Mouse (Mus musculus): Measurements from ENCODE around the gene Tbx1.

DNA sequence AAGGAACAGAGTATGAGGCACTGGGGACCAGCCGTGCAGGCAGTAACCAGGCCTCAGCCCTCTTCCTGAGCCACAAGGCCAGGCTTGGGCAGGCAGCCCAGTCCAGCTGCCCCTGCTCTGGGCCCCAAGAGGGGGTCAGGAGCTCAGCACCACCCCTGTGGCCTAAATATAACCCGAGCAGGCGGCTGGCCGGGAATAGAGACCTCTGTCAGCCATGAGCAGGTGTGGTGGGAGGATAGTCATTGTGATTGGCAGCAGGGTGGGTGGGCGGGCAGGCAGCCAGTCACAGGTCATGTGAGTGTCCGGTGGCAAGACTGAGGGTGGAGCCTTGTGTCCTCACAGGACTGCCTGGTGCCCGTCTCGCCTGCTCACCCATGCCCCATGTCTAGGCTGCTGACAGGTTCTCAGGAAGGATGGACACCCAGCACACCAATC lies 13.8 kb upstream of the Tbx1 start:
- TF ChIP-seq TAL1 (IDR thresholded peaks at IDR 0.05; ENCODE audit: low read length) (no peak), GATA1 (IDR thresholded peaks at IDR 0.05; ENCODE audit: low read length) (no peak)
